Mouse (Mus musculus) C2C12 (cell line): ENCODE data around the gene Acacb.

ENCODE experiments used
- CEBPB ChIP-seq: IDR thresholded peaks from one replicate; pipeline ENCODE4 v1.6.1; 2011; ENCODE audit warnings: low read depth, mild to moderate bottlenecking, control low read depth, moderate library complexity
- CTCF ChIP-seq: IDR thresholded peaks from one replicate; pipeline ENCODE4 v1.5.1; 2011; ENCODE audit not compliant: control insufficient read depth, insufficient read depth, insufficient read length
- MAX ChIP-seq: IDR thresholded peaks from one replicate; pipeline ENCODE4 v1.6.1; 2011; ENCODE audit warnings: mild to moderate bottlenecking, control low read depth
- MYOD1 ChIP-seq: IDR thresholded peaks from one replicate; pipeline ENCODE4 v1.6.1; 2011; ENCODE audit warnings: low read depth; ENCODE audit not compliant: control insufficient read depth, insufficient read length
- MYOG ChIP-seq: IDR thresholded peaks from one replicate; pipeline ENCODE4 v1.6.1; 2011; ENCODE audit not compliant: control insufficient read depth, insufficient read length; ENCODE audit errors: extremely low read depth
- USF1 ChIP-seq: IDR thresholded peaks from one replicate; pipeline ENCODE4 v1.6.1; 2011; ENCODE audit warnings: low read depth, mild to moderate bottlenecking, control low read depth, moderate library complexity

DNA sequence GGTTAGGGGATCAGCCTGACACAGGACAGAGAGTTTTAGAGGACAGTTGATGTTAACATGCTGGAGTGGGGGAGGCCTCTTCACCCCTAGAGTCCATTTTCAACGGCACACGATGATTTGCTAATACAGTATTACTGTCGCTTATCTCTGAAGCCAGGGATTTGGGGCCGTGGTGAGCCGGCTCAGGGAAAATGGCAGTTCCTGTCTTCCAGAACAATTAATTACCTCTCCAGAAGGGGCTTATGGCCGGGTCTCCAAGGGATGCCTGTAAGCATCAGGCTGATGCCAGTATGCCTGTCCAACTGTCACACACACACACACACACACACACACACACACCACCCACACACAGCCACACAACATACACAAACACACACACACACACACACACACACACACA, 136.0 kb downstream of the Acacb start:
- no peak for TF ChIP-seq USF1
- TF ChIP-seq MYOG, result no peak
- no peak for TF ChIP-seq CTCF
- no peak for TF ChIP-seq MYOD1
- TF ChIP-seq MAX, result no peak
- no peak for TF ChIP-seq CEBPB
